In genomic region chr12:106082191-106082957, GRCm38 (mm10) we compare ENCODE assay signal across 11 mouse cellular contexts.
DNase-seq lines count a peak whose midpoint lies in the region; ATAC-seq and TF ChIP-seq lines count a peak whose summit lies in the region.
"Had no signal": no experiment of that assay in that cellular context is flagged by ENCODE, and none has a peak within 500 bp of the region (broad histone marks: within the 10 kb centered on the region; RNA-seq: fewer than 3 reads in every experiment).

No protein-coding gene starts in this region.

- H3K4me2 ChIP-seq in forebrain, postnatal 0 days (ENCODE audit: low read depth), result peak overlapping the region; percentile 13
- H3K4me2 ChIP-seq in liver, embryonic 11.5 days, result no peak overlapping the region

- peak overlapping the region; percentile 69 for H3K27ac ChIP-seq in forebrain, postnatal 0 days (ENCODE audit: low read depth, low read length)
- peak overlapping the region; percentile 78 for H3K27ac ChIP-seq in midbrain, embryonic 10.5 days (replicated peaks)
- no peak overlapping the region for H3K27ac ChIP-seq in liver, embryonic 11.5 days (ENCODE audit: low read depth, low read length)

- WGBS in forebrain, postnatal 0 days, result 16% methylated on average over 16 of the region's 16 CpGs
- WGBS in midbrain, embryonic 10.5 days, result 53% methylated on average over 16 of the region's 16 CpGs
- WGBS in liver, embryonic 11.5 days, result 69% methylated on average over 16 of the region's 16 CpGs

- TF ChIP-seq CTCF in E14TG2a.4 (conservative IDR thresholded peaks at IDR 0.05; ENCODE audit: low read length), result no peak
- no peak for TF ChIP-seq CTCF in forebrain, postnatal 0 days (IDR thresholded peaks at IDR 0.05; ENCODE audit: low read depth)

- H3K4me3 ChIP-seq in E14TG2a.4 (replicated peaks; ENCODE audit: low read length), result peak overlapping the region; percentile 23; the same call in 1 of the 2 replicates
- no peak overlapping the region for H3K4me3 ChIP-seq in forebrain, postnatal 0 days (ENCODE audit: low read depth, low read length)
- H3K4me3 ChIP-seq in midbrain, embryonic 10.5 days, result peak overlapping the region; percentile 14
- H3K4me3 ChIP-seq in liver, embryonic 11.5 days (ENCODE audit: low read depth, low read length), result no peak overlapping the region

- peak; percentile 71 for ATAC-seq in forebrain, postnatal 0 days
- ATAC-seq in liver, embryonic 11.5 days (replicated peaks; ENCODE audit: low FRiP score), result no peak
- ATAC-seq: intestine, embryonic 16.5 days had no signal

- H3K9ac ChIP-seq in forebrain, postnatal 0 days, result no peak overlapping the region
- H3K9ac ChIP-seq in liver, embryonic 11.5 days (ENCODE audit: low read depth, low read length), result no peak overlapping the region

- peak; percentile 35 for DNase-seq in brain, adult 2 months (ENCODE audit: low read depth, low spot score)
- DNase-seq in forebrain, postnatal 0 days, result peak; percentile 64
- DNase-seq in midbrain, embryonic 10.5 days (ENCODE audit: low spot score), result peak; percentile 66
- no peak for DNase-seq in liver, embryonic 11.5 days (ENCODE audit: low spot score)
- DNase-seq in heart, adult 18-20 months, result no peak
- no peak for DNase-seq in frontal cortex, postnatal 25 days (ENCODE audit: low spot score in 2 of 2)
- no peak for DNase-seq in urinary bladder, postnatal 25 days (ENCODE audit: low spot score)
- DNase-seq: adrenal gland, adult 8-10 months; gastrocnemius, postnatal 25 days had no signal

- H3K27me3 ChIP-seq in E14TG2a.4 (ENCODE audit: insufficient read depth, low read length), result 0 out of 2 replicates have a peak, but pooled peaks cover 2% of the 10 kb centered on the region
- H3K27me3 ChIP-seq in forebrain, postnatal 0 days (ENCODE audit: insufficient read depth, low read length), result no peaks in the 10 kb centered on the region
- no peaks in the 10 kb centered on the region for H3K27me3 ChIP-seq in midbrain, embryonic 10.5 days (ENCODE audit: low read depth, poor library complexity, severe bottlenecking)
- no peaks in the 10 kb centered on the region for H3K27me3 ChIP-seq in liver, embryonic 11.5 days (replicated peaks; ENCODE audit: control insufficient read depth, insufficient read depth, low read length)

- H3K36me3 ChIP-seq in E14TG2a.4 (ENCODE audit: insufficient read depth, low read length), result peaks cover 26% of the 10 kb centered on the region
- no peaks in the 10 kb centered on the region for H3K36me3 ChIP-seq in forebrain, postnatal 0 days (ENCODE audit: insufficient read depth)
- H3K36me3 ChIP-seq in midbrain, embryonic 10.5 days, result peaks cover 4% of the 10 kb centered on the region; the same call in 1 of the 2 replicates
- no peaks in the 10 kb centered on the region for H3K36me3 ChIP-seq in liver, embryonic 11.5 days (ENCODE audit: control insufficient read depth, insufficient read depth, low read length)

- H3K4me1 ChIP-seq in E14TG2a.4 (replicated peaks; ENCODE audit: low read depth, low read length), result peaks cover 49% of the 10 kb centered on the region
- peaks cover 18% of the 10 kb centered on the region for H3K4me1 ChIP-seq in forebrain, postnatal 0 days (ENCODE audit: insufficient read depth)
- peaks cover 53% of the 10 kb centered on the region for H3K4me1 ChIP-seq in midbrain, embryonic 10.5 days
- 0 out of 2 replicates have a peak, but pooled peaks cover 4% of the 10 kb centered on the region for H3K4me1 ChIP-seq in liver, embryonic 11.5 days (replicated peaks; ENCODE audit: control insufficient read depth, insufficient read depth, low read length)

- H3K9me3 ChIP-seq in E14TG2a.4 (ENCODE audit: low read length), result no peaks in the 10 kb centered on the region
- no peaks in the 10 kb centered on the region for H3K9me3 ChIP-seq in forebrain, postnatal 0 days (ENCODE audit: low read length)
- H3K9me3 ChIP-seq in midbrain, embryonic 10.5 days (replicated peaks), result no peaks in the 10 kb centered on the region
- no peaks in the 10 kb centered on the region for H3K9me3 ChIP-seq in liver, embryonic 11.5 days (ENCODE audit: control insufficient read depth, low read length)

Comparison
In these comparisons a context has a peak if more than half of its experiments do, and no peak if none do; other contexts are left out.
1. H3K4me3 ChIP-seq: peak in E14TG2a.4 (single experiment) and midbrain, embryonic 10.5 days (single experiment); none in forebrain, postnatal 0 days (single experiment) and liver, embryonic 11.5 days (single experiment).
2. DNase-seq: peak in brain, adult 2 months (single experiment), forebrain, postnatal 0 days (single experiment) and midbrain, embryonic 10.5 days (single experiment); none in liver, embryonic 11.5 days (single experiment), heart, adult 18-20 months (0 of 2), frontal cortex, postnatal 25 days (0 of 2) and urinary bladder, postnatal 25 days (single experiment).